Mouse (Mus musculus) right cerebral cortex, postnatal 10 days (tissue): ENCODE measurements at regions not wholly inside any gene's neighbourhood (a gene's known extent, or its start where the extent isn't known, plus 50 kb on each side); places are given as distances from the start of the nearest gene placed in this dataset.

Experiments used
- DNase-seq, 2 experiments: peaks; one replicate each; pipeline ENCODE4 v3.0.0; 2021; ENCODE audit warnings: low spot score in 2 of 2

GRCm38 (mm10) chr10:72923611-72924010 is 175.5 kb upstream of the Pcdh15 start:
- no peak for DNase-seq

DNA sequence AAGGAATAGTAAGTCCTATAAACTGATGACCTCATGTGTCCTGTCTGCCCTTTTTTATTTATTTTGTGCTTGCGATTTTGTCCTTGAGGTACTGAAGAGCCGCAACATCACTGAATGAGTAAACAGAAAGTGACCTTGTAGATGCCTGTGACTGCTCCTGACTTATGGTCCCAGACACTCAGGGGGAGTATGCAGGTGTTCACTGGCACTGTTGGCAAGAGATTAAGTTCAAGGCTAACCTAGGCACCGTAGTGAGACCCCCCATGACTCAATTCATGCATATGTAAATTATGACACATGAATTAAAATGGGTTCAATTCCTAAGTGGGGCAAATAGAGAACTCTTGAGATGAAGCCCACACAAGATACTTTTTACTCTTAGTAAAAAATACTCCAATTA is 142.2 kb upstream of the Pcdh15 start:
- no peak for DNase-seq

- no peak for DNase-seq
Observed at GRCm38 (mm10) chr10:72960051-72960450, 139.1 kb upstream of the Pcdh15 start.

DNA sequence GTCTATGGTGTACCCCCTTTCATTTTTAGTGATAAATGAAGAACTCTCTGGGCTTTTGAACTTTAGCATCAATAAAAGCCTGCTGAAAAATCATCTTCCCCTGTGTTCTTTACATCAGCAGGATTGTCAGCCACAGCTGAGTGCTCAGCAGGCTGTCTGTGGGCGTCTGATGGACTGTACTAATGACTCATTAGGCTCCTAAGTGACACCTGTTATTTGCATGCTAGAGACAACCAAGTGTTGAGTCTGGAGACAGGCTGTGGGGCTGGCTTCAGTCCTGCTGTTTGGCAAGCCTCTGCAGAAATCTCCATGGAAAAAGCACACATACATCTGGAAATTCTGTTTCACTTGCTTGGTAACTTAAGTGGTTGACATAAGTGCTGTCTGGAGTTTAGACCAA is 117.8 kb upstream of the Pcdh15 start:
- DNase-seq: peak in 1 of 2 experiments; percentile 24

DNA sequence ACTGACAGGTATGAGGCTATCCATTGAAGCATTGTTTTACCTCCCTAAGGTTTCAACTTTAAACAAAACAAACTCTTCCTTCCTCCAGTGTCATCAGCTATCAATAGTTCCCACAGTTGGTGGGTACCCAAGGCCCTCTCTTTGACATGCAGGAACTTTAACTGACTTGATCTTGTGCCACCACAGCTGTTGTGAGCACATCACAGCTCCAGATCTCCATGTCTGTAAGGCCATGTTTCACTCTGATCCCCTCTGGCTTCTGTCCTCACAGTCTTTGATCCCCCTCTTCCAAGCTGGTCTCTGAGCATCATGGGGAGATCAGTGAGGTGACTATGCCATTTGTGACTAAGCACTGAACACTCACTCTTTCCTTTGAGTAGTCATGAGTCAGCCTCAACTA is 110.8 kb upstream of the Pcdh15 start:
- DNase-seq: no peak

GRCm38 (mm10) chr10:73010897-73011296 is 88.2 kb upstream of the Pcdh15 start:
- DNase-seq: no peak

DNA sequence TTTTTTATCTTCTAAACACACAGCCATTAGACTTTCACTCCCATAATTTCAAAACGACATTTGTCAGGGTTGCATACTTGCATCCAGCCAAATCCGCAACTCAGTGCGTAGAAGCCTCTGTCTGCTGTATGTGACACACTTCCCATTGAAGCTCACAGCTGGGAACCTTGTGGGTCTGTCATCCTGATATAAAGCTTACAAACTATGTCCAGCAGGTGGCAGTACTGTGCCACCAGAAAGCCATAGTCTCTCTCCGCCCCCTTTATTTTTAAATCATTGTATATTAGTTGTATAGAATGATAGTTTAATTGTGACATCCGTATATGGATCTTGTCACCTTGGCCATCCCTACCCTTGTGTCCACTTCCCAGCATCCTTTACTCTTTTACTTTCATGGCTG is 87.3 kb upstream of the Pcdh15 start:
- no peak for DNase-seq

DNA sequence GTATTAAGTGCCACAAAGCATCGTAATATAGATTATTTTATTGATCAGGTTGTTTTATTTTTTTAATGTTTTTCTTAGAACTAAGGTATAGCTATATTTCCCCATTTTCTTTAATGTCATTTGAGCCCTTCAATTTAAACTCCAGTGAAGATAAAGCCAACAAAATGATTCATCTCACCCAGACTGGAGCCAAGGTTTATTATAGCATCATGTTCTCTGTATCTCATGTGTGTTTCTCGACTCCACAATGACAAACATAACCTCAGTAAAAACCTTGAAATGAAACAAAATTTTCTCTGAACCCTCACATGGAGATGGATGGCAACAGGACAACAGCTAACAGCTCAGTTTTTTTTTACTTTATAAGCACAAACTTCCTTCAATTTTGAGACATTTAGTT is 61.7 kb upstream of the Pcdh15 start:
- DNase-seq: no peak

DNA sequence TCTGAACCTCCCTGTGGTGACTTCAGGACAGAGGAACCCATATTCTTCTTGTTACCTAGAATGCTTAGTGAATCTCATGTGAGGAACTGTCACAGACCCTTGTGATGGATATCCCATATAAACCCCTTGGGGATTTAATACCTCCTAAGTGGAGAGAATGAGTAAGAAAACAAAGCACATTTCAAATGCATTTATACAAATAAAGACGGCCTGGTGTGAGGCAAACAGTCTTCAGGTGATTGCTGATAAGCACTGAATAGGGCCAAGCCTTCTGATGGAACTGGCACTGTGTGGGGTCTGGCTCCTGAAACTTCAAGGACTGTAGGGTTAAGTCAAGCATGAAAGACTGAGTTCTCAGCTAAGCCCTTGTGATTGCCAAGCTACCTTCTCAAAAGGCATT is 59.6 kb upstream of the Pcdh15 start:
- DNase-seq: no peak
